27 mouse cellular contexts compared by ENCODE assay signal in genomic region chr8:119514940-119515339, GRCm38 (mm10). TPM values are rescaled to one million over a fixed set of nuclear protein-coding genes. Genes with fewer than 3 reads are reported as not detected.
A peak's percentile ranks its signal among the peaks of the same experiment; 100 is the strongest.
DNase-seq lines count a peak whose midpoint lies in the region; ATAC-seq and TF ChIP-seq lines count a peak whose summit lies in the region.
"Had no signal": no experiment of that assay in that cellular context is flagged by ENCODE, and none has a peak within 500 bp of the region (broad histone marks: within the 10 kb centered on the region; RNA-seq: fewer than 3 reads in every experiment).

No protein-coding gene starts in this region.

- H3K36me3 ChIP-seq in midbrain, embryonic 12.5 days: peaks cover 98% of the 10 kb centered on the region
- H3K36me3 ChIP-seq in midbrain, embryonic 16.5 days (ENCODE audit: control insufficient read depth, insufficient read depth, low read length): peaks cover 29% of the 10 kb centered on the region
- H3K36me3 ChIP-seq in G1E (replicated peaks): peaks cover 99% of the 10 kb centered on the region
- H3K36me3 ChIP-seq in liver, embryonic 13.5 days: peaks cover 100% of the 10 kb centered on the region

- ATAC-seq in midbrain, embryonic 12.5 days (ENCODE audit: low FRiP score, low read depth): no peak
- ATAC-seq in midbrain, embryonic 16.5 days: no peak
- peak; percentile 84 for ATAC-seq in G1E (ENCODE audit: extremely low read depth, insufficient number of reproducible peaks, low FRiP score, poor library complexity, severe bottlenecking)
- peak; percentile 83 for ATAC-seq in liver, embryonic 13.5 days (ENCODE audit: low read depth)
- peak; percentile 92 for ATAC-seq in megakaryocyte-erythroid progenitor cell, adult 5-6 weeks (replicated peaks; ENCODE audit: low FRiP score, low TSS enrichment, poor library complexity, severe bottlenecking)
- ATAC-seq: forebrain, embryonic 13.5 days; hindbrain, embryonic 16.5 days; intestine, embryonic 16.5 days had no signal

- H3K27me3 ChIP-seq in midbrain, embryonic 12.5 days: no peaks in the 10 kb centered on the region
- no peaks in the 10 kb centered on the region for H3K27me3 ChIP-seq in midbrain, embryonic 16.5 days (ENCODE audit: control insufficient read depth, insufficient read depth, low read depth, low read length)
- no peaks in the 10 kb centered on the region for H3K27me3 ChIP-seq in G1E (ENCODE audit: insufficient read depth, low read length)
- no peaks in the 10 kb centered on the region for H3K27me3 ChIP-seq in liver, embryonic 13.5 days
- H3K27me3 ChIP-seq: forebrain, embryonic 13.5 days had no signal

- no peak overlapping the region for H3K4me3 ChIP-seq in midbrain, embryonic 12.5 days
- no peak overlapping the region for H3K4me3 ChIP-seq in midbrain, embryonic 16.5 days (ENCODE audit: low read depth, low read length)
- no peak overlapping the region for H3K4me3 ChIP-seq in G1E (ENCODE audit: low read depth, low read length)
- H3K4me3 ChIP-seq in liver, embryonic 13.5 days (replicated peaks): no peak overlapping the region
- H3K4me3 ChIP-seq: forebrain, embryonic 13.5 days; heart, embryonic 10.5 days had no signal

- TF ChIP-seq CTCF in G1E (IDR thresholded peaks at IDR 0.05; ENCODE audit: low read depth, low read length): no peak

- H3K4me1 ChIP-seq in midbrain, embryonic 12.5 days: peaks cover 14% of the 10 kb centered on the region
- peaks cover 3% of the 10 kb centered on the region; the same call in 1 of the 2 replicates for H3K4me1 ChIP-seq in midbrain, embryonic 16.5 days (ENCODE audit: control insufficient read depth, insufficient read depth, low read length)
- H3K4me1 ChIP-seq in G1E (ENCODE audit: insufficient read depth, low read depth, low read length): peaks cover 28% of the 10 kb centered on the region
- H3K4me1 ChIP-seq in liver, embryonic 13.5 days (replicated peaks): peaks cover 33% of the 10 kb centered on the region

- H3K9ac ChIP-seq in midbrain, embryonic 12.5 days (replicated peaks): no peak overlapping the region
- no peak overlapping the region for H3K9ac ChIP-seq in midbrain, embryonic 16.5 days (ENCODE audit: low read depth, low read length)
- H3K9ac ChIP-seq in liver, embryonic 13.5 days: no peak overlapping the region
- H3K9ac ChIP-seq: forebrain, embryonic 13.5 days had no signal

- 89% methylated on average over 3 of the region's 3 CpGs for WGBS in midbrain, embryonic 12.5 days
- WGBS in midbrain, embryonic 16.5 days: 82% methylated on average over 3 of the region's 3 CpGs
- WGBS in liver, embryonic 13.5 days (ENCODE audit: insufficient replicate concordance): 50% methylated on average over 3 of the region's 3 CpGs

- peak; percentile 32 for DNase-seq in G1E (ENCODE audit: low spot score)
- DNase-seq in liver, embryonic 13.5 days: no peak
- no peak for DNase-seq in layer of hippocampus, adult 18-20 months (ENCODE audit: low spot score in 2 of 2)
- DNase-seq in lung, postnatal 10 days: no peak
- DNase-seq: adrenal gland, postnatal 14 days; cerebellum, adult 8-10 months; cerebellum, postnatal 36 days; gastrocnemius, postnatal 10 days; kidney, adult 9 months; kidney, postnatal 14 days; layer of hippocampus, postnatal 36 days; lung, adult 18-20 months; lung, postnatal 14 days; thymus, postnatal 36 days had no signal

- no peaks in the 10 kb centered on the region for H3K9me3 ChIP-seq in midbrain, embryonic 12.5 days
- no peaks in the 10 kb centered on the region for H3K9me3 ChIP-seq in midbrain, embryonic 16.5 days (replicated peaks; ENCODE audit: control insufficient read depth, low read length, poor library complexity, severe bottlenecking)
- no peaks in the 10 kb centered on the region for H3K9me3 ChIP-seq in G1E (replicated peaks)
- H3K9me3 ChIP-seq in liver, embryonic 13.5 days (replicated peaks): no peaks in the 10 kb centered on the region
- H3K9me3 ChIP-seq: forebrain, embryonic 13.5 days; heart, embryonic 10.5 days had no signal

- H3K4me2 ChIP-seq in midbrain, embryonic 12.5 days (replicated peaks): no peak overlapping the region
- H3K4me2 ChIP-seq in midbrain, embryonic 16.5 days (ENCODE audit: low read length): no peak overlapping the region
- H3K4me2 ChIP-seq in liver, embryonic 13.5 days: no peak overlapping the region
- H3K4me2 ChIP-seq: forebrain, embryonic 13.5 days had no signal

- H3K27ac ChIP-seq in midbrain, embryonic 12.5 days (replicated peaks): peak overlapping the region; percentile 39; the same call in 1 of the 2 replicates
- no peak overlapping the region for H3K27ac ChIP-seq in midbrain, embryonic 16.5 days (ENCODE audit: low read length)
- H3K27ac ChIP-seq in liver, embryonic 13.5 days: no peak overlapping the region
- H3K27ac ChIP-seq: forebrain, embryonic 13.5 days; heart, embryonic 10.5 days had no signal

RNA-seq across cellular contexts. Expression of gene Slc38a8, which starts 13.4 kb away (rescaled TPM):
- 0.15 and 0.21 TPM in 2 replicates for polyA plus RNA-seq in midbrain, embryonic 12.5 days (2016; fragmentation: Nextera tagmentation; extraction: Ambion mirVana)
- 0.12 TPM in 1 of 2 replicates, not detected in the other for polyA plus RNA-seq in midbrain, embryonic 16.5 days (2015; fragmentation: Nextera tagmentation; extraction: Ambion mirVana)
- total RNA-seq in G1E (2014; fragmentation: Nextera tagmentation) (not detected in 2 replicates), G1E (2017) (0.06 and 0.11 TPM in 2 replicates)
- not detected in 2 replicates for polyA plus RNA-seq in G1E (2012)
- not detected in 2 replicates for polyA plus RNA-seq in liver, embryonic 13.5 days (2015; fragmentation: Nextera tagmentation; extraction: Ambion mirVana)
- not detected in 2 replicates for total RNA-seq in megakaryocyte-erythroid progenitor cell, adult 5-6 weeks (2014; fragmentation: Nextera tagmentation)
- total RNA-seq in megakaryocyte-erythroid progenitor cell, adult 5-6 weeks (2017): 0.38 TPM in 1 of 2 replicates, not detected in the other
- total RNA-seq in layer of hippocampus, adult 18-20 months (2021): under 1 TPM; 0.17 to 0.20 TPM
- total RNA-seq: adrenal gland, postnatal 14 days; gastrocnemius, postnatal 10 days; granulocyte monocyte progenitor cell, adult 5-6 weeks; hematopoietic stem cell, adult 5-6 weeks; layer of hippocampus, postnatal 36 days; megakaryocyte, adult 5-6 weeks had no signal
- polyA plus RNA-seq: forebrain, embryonic 13.5 days; heart, embryonic 10.5 days; heart, embryonic 16.5 days; hindbrain, embryonic 16.5 days; limb, embryonic 11.5 days; neural tube, embryonic 11.5 days had no signal

RNA-seq across cellular contexts. Expression of gene Mbtps1, which starts 43.6 kb away (rescaled TPM):
- polyA plus RNA-seq in midbrain, embryonic 12.5 days (2016; fragmentation: Nextera tagmentation; extraction: Ambion mirVana): 96.7 and 110 TPM in 2 replicates
- polyA plus RNA-seq in midbrain, embryonic 16.5 days (2015; fragmentation: Nextera tagmentation; extraction: Ambion mirVana): 51.4 and 61.3 TPM in 2 replicates
- total RNA-seq in G1E (2014; fragmentation: Nextera tagmentation): 80.9 and 98.7 TPM in 2 replicates
- 37.3 and 40.2 TPM in 2 replicates for total RNA-seq in G1E (2017)
- polyA plus RNA-seq in G1E (2012): 107 and 108 TPM in 2 replicates
- polyA plus RNA-seq in liver, embryonic 13.5 days (2015; fragmentation: Nextera tagmentation; extraction: Ambion mirVana): 27.7 and 32.1 TPM in 2 replicates
- total RNA-seq in megakaryocyte-erythroid progenitor cell, adult 5-6 weeks (2014; fragmentation: Nextera tagmentation): 58.2 and 97.1 TPM in 2 replicates
- total RNA-seq in megakaryocyte-erythroid progenitor cell, adult 5-6 weeks (2017): 35.4 and 36.7 TPM in 2 replicates
- 10 to 100 TPM; 68.3 to 74.0 TPM for total RNA-seq in layer of hippocampus, adult 18-20 months (2021)

Comparison
In these comparisons a context has a peak if more than half of its experiments do, and no peak if none do; other contexts are left out.
1. ATAC-seq: peak in G1E (single experiment), liver, embryonic 13.5 days (single experiment) and megakaryocyte-erythroid progenitor cell, adult 5-6 weeks (single experiment); none in midbrain, embryonic 12.5 days (single experiment) and midbrain, embryonic 16.5 days (single experiment).